Mouse (Mus musculus) neural tube, embryonic 14.5 days (tissue): Measurements from ENCODE around the gene Tanc2. TPM values are rescaled to one million over a fixed set of nuclear protein-coding genes. Genes with fewer than 3 reads are reported as not detected.

ENCODE experiments used
- ATAC-seq: fragments of 200-750 bp; cut with Nextera tagmentation; 2 replicates; pipeline ENCODE4 v1.8.0; 2017; ENCODE audit warnings: low read depth, mild to moderate bottlenecking, moderate TSS enrichment, moderate library complexity
- H3K27ac ChIP-seq: fragments of 300-500 bp; sonication (generic); 2 replicates; pipeline ENCODE4 v1.5.1; 2014; ENCODE audit warnings: low read depth, mild to moderate bottlenecking, control low read depth, low read length, moderate library complexity, mixed read lengths
- H3K27me3 ChIP-seq: fragments of 300-500 bp; sonication (generic); 2 replicates; pipeline ENCODE4 v1.6.1; 2014; ENCODE audit warnings: low read length; ENCODE audit not compliant: control insufficient read depth, insufficient read depth
- H3K36me3 ChIP-seq: fragments of 300-500 bp; sonication (generic); 2 replicates; pipeline ENCODE4 v1.6.1; 2014; ENCODE audit warnings: low read length, mixed read lengths; ENCODE audit not compliant: control insufficient read depth, insufficient read depth
- H3K4me1 ChIP-seq: fragments of 300-500 bp; sonication (generic); 2 replicates; pipeline ENCODE4 v1.6.1; 2014; ENCODE audit warnings: low read length; ENCODE audit not compliant: control insufficient read depth, insufficient read depth
- H3K4me2 ChIP-seq: fragments of 300-500 bp; sonication (generic); 2 replicates; pipeline ENCODE4 v1.6.1; 2014; ENCODE audit warnings: mild to moderate bottlenecking, low read depth, low read length, control low read depth
- H3K4me3 ChIP-seq: fragments of 300-500 bp; sonication (generic); 2 replicates; pipeline ENCODE4 v1.5.1; 2014; ENCODE audit warnings: low read depth, low read length, control low read depth, mixed read lengths
- H3K9ac ChIP-seq: fragments of 300-500 bp; sonication (generic); replicated peaks from 2 replicates; pipeline ENCODE4 v1.6.1; 2014; ENCODE audit warnings: low read depth, mild to moderate bottlenecking, control low read depth, low read length, mixed read lengths
- H3K9me3 ChIP-seq: fragments of 300-500 bp; sonication (generic); 2 replicates; pipeline ENCODE4 v1.6.1; 2016; ENCODE audit warnings: low read length; ENCODE audit not compliant: control insufficient read depth
- WGBS: fragments of 180-500 bp; shearing (Covaris S2); extraction: QIAGEN DNeasy Blood & Tissue Kit; methylation state at CpG from one replicate; pipeline ENCODE4 v1.1.7; 2014; 5-methylcytosine and 5-hydroxymethylcytosine counted together
- polyA plus RNA-seq: library from polyadenylated mRNA; unstranded; fragments of >200 nt; fragmentation: Nextera tagmentation; extraction: Ambion mirVana; gene quantifications from 2 replicates; pipeline ENCODE4 v1.2.1, GENCODE M21; 2014

Gene Tanc2
- polyA plus RNA-seq: 65.5 and 77.0 TPM in 2 replicates

DNA sequence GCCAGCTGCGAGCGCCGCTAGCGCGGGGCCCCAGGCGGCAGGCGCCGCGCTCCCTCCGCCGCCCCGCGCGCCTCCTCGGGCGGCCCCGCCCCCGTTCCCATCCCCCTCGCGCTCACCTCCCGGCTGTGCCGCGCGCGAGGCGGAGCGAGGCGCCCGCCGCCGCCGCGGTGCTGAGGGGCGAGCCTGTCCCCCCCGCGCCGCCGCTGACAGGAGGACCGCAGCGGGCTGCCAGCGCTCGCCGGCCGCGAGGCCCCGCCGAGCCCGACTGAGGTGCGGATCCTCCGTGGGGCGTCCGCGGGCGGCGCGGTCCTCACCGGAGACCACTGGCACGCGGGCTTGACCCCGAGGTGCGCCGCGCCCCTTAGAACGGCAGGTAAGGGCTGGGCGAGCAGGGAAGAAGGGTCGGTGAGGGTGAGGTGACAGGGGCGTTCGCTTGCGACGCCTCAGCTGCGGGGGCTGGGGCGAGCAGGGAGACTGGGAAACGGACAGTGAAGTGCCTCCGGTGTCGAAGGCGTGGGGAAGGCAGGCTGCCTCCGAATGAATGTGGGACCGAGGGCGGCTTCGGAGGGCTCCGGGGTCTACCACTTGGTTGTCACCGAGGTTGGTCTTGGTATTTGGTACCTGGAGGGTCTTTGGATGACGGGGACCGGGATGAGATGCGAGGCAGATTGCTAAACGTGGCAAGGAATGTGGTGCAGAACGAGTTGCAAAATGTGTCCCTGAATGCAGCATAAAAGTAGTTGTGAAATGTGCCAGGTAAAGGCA is at the start of gene Tanc2:
TSS of gene Tanc2 (plus strand) at position 110 of the 765 bp plus-strand sequence.
- under 1% methylated on average over 81 of the region's 87 CpGs for WGBS
- Histone ChIP-seq H3K9me3 (no peaks in the 10 kb centered on the region), H3K27me3 (no peaks in the 10 kb centered on the region), H3K27ac (peak within 1 kb of the TSS; percentile 97), H3K9ac (peak within 1 kb of the TSS; percentile 99), H3K4me1 (no peaks in the 10 kb centered on the region), H3K36me3 (no peaks in the 10 kb centered on the region), H3K4me3 (peak within 1 kb of the TSS; percentile 94), H3K4me2 (peak within 1 kb of the TSS; percentile 61)
- ATAC-seq: peak; percentile 89

DNA sequence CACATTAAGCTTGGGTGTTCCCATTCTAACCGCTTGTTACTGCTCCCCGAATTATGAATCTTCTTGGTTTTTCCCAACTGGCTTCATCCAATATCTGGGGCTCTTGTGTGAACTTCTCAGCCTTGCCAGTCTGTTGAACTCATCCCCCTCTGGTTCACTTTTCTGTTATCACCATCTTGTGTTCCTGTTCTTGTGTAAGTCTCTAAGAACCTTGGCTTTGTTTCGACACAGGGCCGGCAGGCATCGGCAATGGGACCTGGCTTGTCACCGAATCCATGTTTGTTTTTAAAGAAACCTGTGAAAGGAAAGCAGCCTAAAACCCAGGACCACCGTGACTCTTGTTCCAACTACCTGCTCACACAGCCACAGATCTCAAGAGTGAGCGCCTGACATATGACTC is 49.0 kb upstream of the Tanc2 start:
- Histone ChIP-seq H3K4me3 (no peak overlapping the region), H3K27ac (no peak overlapping the region), H3K36me3 (no peaks in the 10 kb centered on the region), H3K9me3 (no peaks in the 10 kb centered on the region), H3K4me2 (no peak overlapping the region), H3K4me1 (no peaks in the 10 kb centered on the region; the same call in 1 of the 2 replicates), H3K27me3 (no peaks in the 10 kb centered on the region), H3K9ac (no peak overlapping the region)
- WGBS: 96% methylated on average over 8 of the region's 8 CpGs
- no peak for ATAC-seq

DNA sequence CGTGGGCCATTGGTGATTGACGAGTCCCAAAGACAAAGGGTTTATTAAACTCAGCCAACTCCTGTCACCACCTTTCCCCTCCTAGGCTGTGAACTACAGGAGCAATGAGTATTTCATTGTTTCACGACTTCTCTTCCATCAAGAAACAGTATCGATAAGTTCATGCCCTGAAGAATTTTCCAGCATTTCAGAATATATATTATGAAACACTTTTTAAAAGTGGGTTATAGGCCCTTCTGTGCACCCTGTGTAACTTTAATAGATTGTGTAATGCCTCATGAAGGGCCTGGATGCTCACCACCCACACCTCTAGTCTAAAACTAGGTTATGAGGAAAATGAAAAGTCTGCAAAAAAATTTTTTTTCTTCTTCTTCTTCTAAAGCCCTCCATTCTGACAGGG is 48.4 kb upstream of the Tanc2 start:
- Histone ChIP-seq H3K9ac (no peak overlapping the region), H3K27me3 (no peaks in the 10 kb centered on the region), H3K4me1 (no peaks in the 10 kb centered on the region; the same call in 1 of the 2 replicates), H3K27ac (no peak overlapping the region), H3K9me3 (no peaks in the 10 kb centered on the region), H3K4me2 (no peak overlapping the region), H3K36me3 (no peaks in the 10 kb centered on the region), H3K4me3 (no peak overlapping the region)
- WGBS: 77% methylated on average over 4 of the region's 4 CpGs
- no peak for ATAC-seq

DNA sequence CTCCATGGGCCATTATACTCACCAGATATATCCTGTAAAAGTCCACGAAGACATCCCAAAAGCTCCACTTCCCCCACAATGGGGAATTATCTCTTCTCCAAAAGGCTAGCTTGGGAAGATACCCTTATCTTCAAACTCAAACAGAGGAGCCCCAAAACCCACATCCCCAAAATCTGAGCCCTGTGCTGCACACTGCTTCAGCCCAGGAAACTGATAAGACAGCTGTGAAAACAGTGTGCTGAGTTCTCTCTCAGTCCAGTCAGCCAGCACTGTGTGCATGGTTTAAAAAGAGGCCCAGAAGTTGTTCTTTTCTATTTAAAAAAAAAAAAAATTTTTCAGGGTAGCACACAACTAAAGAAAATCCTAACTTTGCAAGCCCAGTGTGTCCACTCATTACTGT is 47.7 kb upstream of the Tanc2 start:
- H3K9me3 ChIP-seq: no peaks in the 10 kb centered on the region
- 48% methylated on average over 1 of the region's 1 CpGs for WGBS
- no peak overlapping the region for H3K27ac ChIP-seq

DNA sequence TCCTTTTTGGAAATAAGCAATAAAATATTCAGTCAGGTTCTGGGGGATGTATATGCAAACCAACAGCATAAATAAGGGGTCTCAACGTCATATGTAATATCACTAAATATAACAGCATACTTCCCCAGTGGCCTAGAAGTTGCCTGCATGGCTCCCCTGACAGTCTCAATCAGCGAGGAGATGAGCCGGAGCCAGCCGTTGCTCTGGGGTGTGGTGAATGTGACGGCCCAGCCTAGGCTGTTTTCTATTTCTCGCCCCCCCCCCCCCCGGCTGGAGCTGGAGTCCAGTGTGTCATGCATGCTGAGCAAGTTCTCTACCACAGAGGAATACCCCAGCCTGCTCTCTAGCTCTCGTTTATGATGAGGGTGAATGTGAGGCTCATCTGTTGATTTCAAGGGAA is 44.0 kb upstream of the Tanc2 start:
- no peaks in the 10 kb centered on the region for H3K27me3 ChIP-seq
- no peak for ATAC-seq
- peaks cover 7% of the 10 kb centered on the region; the same call in 1 of the 2 replicates for H3K4me1 ChIP-seq
- no peaks in the 10 kb centered on the region for H3K9me3 ChIP-seq
- no peak overlapping the region for H3K4me3 ChIP-seq
- no peak overlapping the region for H3K4me2 ChIP-seq
- H3K27ac ChIP-seq: no peak overlapping the region
- WGBS: 16% methylated on average over 8 of the region's 8 CpGs
- no peaks in the 10 kb centered on the region for H3K36me3 ChIP-seq
- no peak overlapping the region for H3K9ac ChIP-seq

More for the DNA sequence above, 47.7 kb upstream of the Tanc2 start:
- H3K9ac ChIP-seq: no peak overlapping the region
- no peak for ATAC-seq
- H3K27me3 ChIP-seq: no peaks in the 10 kb centered on the region
- H3K36me3 ChIP-seq: no peaks in the 10 kb centered on the region
- peaks cover 3% of the 10 kb centered on the region; the same call in 1 of the 2 replicates for H3K4me1 ChIP-seq
- H3K4me3 ChIP-seq: no peak overlapping the region
- no peak overlapping the region for H3K4me2 ChIP-seq

DNA sequence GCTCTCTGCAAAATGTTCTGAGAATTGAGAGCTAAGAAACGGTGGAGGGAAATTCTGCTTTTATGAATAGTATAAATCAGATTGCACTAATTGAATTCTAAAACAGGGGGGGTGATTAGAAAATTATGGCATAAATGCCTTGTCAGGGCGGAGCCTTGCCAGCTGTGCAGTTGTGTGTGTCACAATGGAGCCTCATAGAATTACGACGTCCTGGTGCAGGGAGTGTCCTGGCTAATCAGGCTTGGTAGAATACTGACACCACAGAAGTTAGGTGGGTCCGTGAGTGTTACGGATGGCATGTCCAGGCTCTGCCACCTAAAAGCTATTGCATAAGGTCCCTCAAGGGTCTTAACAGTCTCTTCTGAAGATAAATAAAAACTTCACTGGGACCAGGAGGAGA is 43.4 kb upstream of the Tanc2 start:
- Histone ChIP-seq H3K27ac (no peak overlapping the region), H3K4me3 (no peak overlapping the region), H3K4me2 (no peak overlapping the region), H3K36me3 (no peaks in the 10 kb centered on the region), H3K27me3 (no peaks in the 10 kb centered on the region), H3K4me1 (peaks cover 7% of the 10 kb centered on the region; the same call in 1 of the 2 replicates), H3K9ac (no peak overlapping the region), H3K9me3 (no peaks in the 10 kb centered on the region)
- no peak for ATAC-seq
- 26% methylated on average over 6 of the region's 6 CpGs for WGBS

DNA sequence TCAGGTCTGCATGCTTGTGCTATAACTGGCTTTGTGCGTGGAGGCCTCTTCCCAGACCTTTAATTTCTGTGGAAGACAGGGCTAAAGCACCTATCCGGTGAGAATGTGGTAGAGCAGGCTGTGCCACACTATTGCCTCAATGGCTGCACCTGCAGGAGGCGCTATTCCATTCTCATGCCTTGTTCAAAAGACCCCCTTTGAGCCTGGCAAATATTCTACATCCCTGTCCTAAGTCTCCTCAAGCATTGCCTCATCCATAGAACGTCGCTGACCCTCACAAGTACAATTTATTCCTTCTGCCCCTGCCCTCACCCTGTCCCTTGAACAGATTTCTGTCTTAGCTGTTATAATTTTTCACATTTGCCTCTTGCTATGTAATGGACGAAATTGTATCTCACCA is 41.4 kb upstream of the Tanc2 start:
- H3K36me3 ChIP-seq: no peaks in the 10 kb centered on the region
- H3K9ac ChIP-seq: no peak overlapping the region
- H3K27ac ChIP-seq: no peak overlapping the region
- H3K4me2 ChIP-seq: no peak overlapping the region
- H3K4me3 ChIP-seq: no peak overlapping the region
- no peaks in the 10 kb centered on the region for H3K27me3 ChIP-seq
- WGBS: 86% methylated on average over 6 of the region's 6 CpGs
- peaks cover 7% of the 10 kb centered on the region; the same call in 1 of the 2 replicates for H3K4me1 ChIP-seq
- no peak for ATAC-seq
- no peaks in the 10 kb centered on the region for H3K9me3 ChIP-seq

DNA sequence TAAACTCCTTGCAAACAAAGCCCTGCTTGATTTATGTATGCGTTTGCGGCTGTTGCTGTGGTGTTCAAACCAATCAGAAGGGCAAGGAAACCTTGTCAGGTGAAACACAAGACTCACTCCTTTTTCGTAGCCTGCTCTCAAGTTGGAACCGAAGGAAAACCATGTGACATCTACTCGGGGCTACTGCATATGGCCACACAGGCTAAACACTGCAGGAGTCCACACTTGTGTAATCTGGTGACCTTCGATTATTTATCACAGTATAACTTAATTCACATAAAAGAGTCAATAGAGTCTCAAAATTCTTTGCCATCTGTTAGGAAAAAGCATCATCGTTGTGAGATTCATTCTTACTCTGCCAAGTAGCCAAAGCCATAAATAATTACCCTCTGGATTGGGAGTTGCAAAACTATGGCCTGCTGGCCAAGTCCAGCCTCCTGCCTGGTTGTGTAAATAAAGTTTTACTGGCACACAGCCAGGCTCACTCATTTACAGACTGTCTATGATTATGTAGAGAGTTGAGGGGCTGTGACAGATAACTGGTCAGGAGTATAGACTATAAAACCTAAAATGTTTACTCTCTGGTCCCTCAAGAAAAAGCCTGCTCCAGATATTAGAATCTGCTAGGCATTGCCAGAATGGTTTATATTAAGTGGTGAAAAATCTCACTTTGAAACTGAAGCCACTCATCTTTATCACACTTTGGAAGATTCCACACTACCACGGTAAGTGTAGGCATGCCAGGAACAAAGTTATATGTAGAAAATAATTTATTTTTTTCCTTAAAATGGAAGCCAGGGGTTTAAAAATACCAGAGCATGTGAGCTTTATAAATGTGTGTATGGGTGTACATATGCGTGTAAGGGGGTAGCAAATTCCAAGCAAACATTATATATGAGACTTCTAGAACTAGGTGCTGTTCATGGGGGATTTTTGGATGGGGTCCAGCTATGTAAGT is 40.3 kb upstream of the Tanc2 start:
- no peaks in the 10 kb centered on the region for H3K27me3 ChIP-seq
- no peak overlapping the region for H3K27ac ChIP-seq
- no peak overlapping the region for H3K4me2 ChIP-seq
- WGBS: 52% methylated on average over 9 of the region's 9 CpGs
- no peak overlapping the region for H3K4me3 ChIP-seq
- H3K9me3 ChIP-seq: no peaks in the 10 kb centered on the region
- no peak overlapping the region for H3K9ac ChIP-seq
- ATAC-seq: no peak
- no peaks in the 10 kb centered on the region for H3K36me3 ChIP-seq
- H3K4me1 ChIP-seq: peaks cover 7% of the 10 kb centered on the region; the same call in 1 of the 2 replicates

DNA sequence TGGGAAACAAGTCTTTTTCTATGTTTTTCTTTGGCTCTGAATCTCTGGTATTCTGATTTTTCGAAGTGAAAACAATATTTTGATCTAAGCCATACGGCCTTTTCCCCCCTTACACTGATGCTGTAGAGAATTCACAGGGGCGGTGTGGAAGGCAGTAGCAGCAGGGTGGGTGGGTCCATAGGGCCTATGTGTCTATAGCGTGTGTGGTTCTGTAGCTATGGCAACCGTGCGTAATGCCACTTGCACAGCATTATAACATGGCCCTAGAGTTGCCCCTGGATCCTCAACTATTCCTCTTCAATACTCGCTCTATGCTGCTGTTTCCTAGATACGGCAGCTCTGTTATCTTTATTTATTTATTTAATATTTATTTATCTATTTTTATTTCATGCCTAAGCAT is 32.5 kb upstream of the Tanc2 start:
- peak; percentile 71 for ATAC-seq
- 44% methylated on average over 8 of the region's 8 CpGs for WGBS

More for the DNA sequence above, 32.5 kb upstream of the Tanc2 start:
- no peaks in the 10 kb centered on the region for H3K27me3 ChIP-seq
- no peaks in the 10 kb centered on the region for H3K36me3 ChIP-seq
- no peaks in the 10 kb centered on the region for H3K9me3 ChIP-seq
- peaks cover 7% of the 10 kb centered on the region for H3K4me1 ChIP-seq
- no peak overlapping the region for H3K4me3 ChIP-seq
- no peak overlapping the region for H3K27ac ChIP-seq
- H3K9ac ChIP-seq: no peak overlapping the region
- no peak overlapping the region for H3K4me2 ChIP-seq
